Mouse (Mus musculus) heart, adult 18-20 months (tissue): ENCODE measurements around the gene Eif2ak4. TPM values are rescaled to one million over a fixed set of nuclear protein-coding genes. Genes with fewer than 3 reads are reported as not detected.

ENCODE experiments used
- DNase-seq, 2 experiments: peaks; one replicate each; pipeline ENCODE4 v3.0.0; 2021 to 2022; ENCODE audit warnings: mixed read lengths in 1 of 2
- total RNA-seq, 2 experiments: library from RNA; stranded (reverse); gene quantifications; 2 replicates each; pipeline ENCODE4 v1.2.3; 2021

The Eif2ak4 gene
- total RNA-seq, 2 experiments from 2014 or later: 5.1 to 7.3 TPM

GRCm38 (mm10) chr2:118405568-118405967 lies 17.1 kb downstream of the Eif2ak4 start:
- no peak for DNase-seq

GRCm38 (mm10) chr2:118406811-118407210 lies 18.4 kb downstream of the Eif2ak4 start:
- DNase-seq: no peak

GRCm38 (mm10) chr2:118408336-118408895 lies 20.0 kb downstream of the Eif2ak4 start:
- peak in 1 of 2 experiments; percentile 17 for DNase-seq

GRCm38 (mm10) chr2:118412821-118413220 lies 24.4 kb downstream of the Eif2ak4 start:
- no peak for DNase-seq

- no peak for DNase-seq
Observed at GRCm38 (mm10) chr2:118415601-118416355, 27.4 kb downstream of the Eif2ak4 start.

GRCm38 (mm10) chr2:118418076-118418475 lies 29.7 kb downstream of the Eif2ak4 start:
- DNase-seq: no peak

GRCm38 (mm10) chr2:118421951-118422350 lies 33.5 kb downstream of the Eif2ak4 start:
- peak in 1 of 2 experiments; percentile 16 for DNase-seq

- peak in 1 of 2 experiments; percentile 53 for DNase-seq
Observed at GRCm38 (mm10) chr2:118422385-118422784, 34.0 kb downstream of the Eif2ak4 start.

- no peak for DNase-seq
Observed at GRCm38 (mm10) chr2:118428296-118428695, 39.9 kb downstream of the Eif2ak4 start.

- no peak for DNase-seq
Observed at GRCm38 (mm10) chr2:118429297-118429696, 40.9 kb downstream of the Eif2ak4 start.

- DNase-seq: no peak
Observed at GRCm38 (mm10) chr2:118430630-118431029, 42.2 kb downstream of the Eif2ak4 start.

- peak in 1 of 2 experiments; percentile 47 for DNase-seq
Observed at GRCm38 (mm10) chr2:118431589-118431988, 43.2 kb downstream of the Eif2ak4 start.

GRCm38 (mm10) chr2:118442172-118442571 lies 53.8 kb downstream of the Eif2ak4 start:
- DNase-seq: no peak

GRCm38 (mm10) chr2:118442723-118443122 lies 54.3 kb downstream of the Eif2ak4 start:
- no peak for DNase-seq

GRCm38 (mm10) chr2:118445696-118446674 lies 57.6 kb downstream of the Eif2ak4 start:
- DNase-seq: no peak

- DNase-seq: no peak
Observed at GRCm38 (mm10) chr2:118448181-118448580, 59.8 kb downstream of the Eif2ak4 start.

- no peak for DNase-seq
Observed at GRCm38 (mm10) chr2:118451056-118451455, 62.6 kb downstream of the Eif2ak4 start.

- DNase-seq: no peak
Observed at GRCm38 (mm10) chr2:118457029-118457428, 68.6 kb downstream of the Eif2ak4 start.

- DNase-seq: no peak
Observed at GRCm38 (mm10) chr2:118457463-118458261, 69.2 kb downstream of the Eif2ak4 start.

- DNase-seq: no peak
Observed at GRCm38 (mm10) chr2:118461480-118462165, 73.2 kb downstream of the Eif2ak4 start.

- DNase-seq: no peak
Observed at GRCm38 (mm10) chr2:118463480-118463879, 75.1 kb downstream of the Eif2ak4 start.
